Mouse (Mus musculus) CH12.LX (cell line): Measurements from ENCODE around the gene Rpl35a.

ENCODE experiments used
- CTCF ChIP-seq, 2 experiments: IDR thresholded peaks in 1 of 2; conservative IDR thresholded peaks in 1 of 2; 2 replicates each; pipeline ENCODE4 v1.5.1; 2011 to 2012; ENCODE audit warnings: low read depth in 2 of 2, low read length in 2 of 2, improper control_type of control experiment in 1 of 2, inconsistent platforms in 1 of 2, mild to moderate bottlenecking in 1 of 2, moderate library complexity in 1 of 2
- E2F4 ChIP-seq: IDR thresholded peaks from 2 replicates; pipeline ENCODE4 v1.6.1; 2011; ENCODE audit warnings: low read depth, low read length, improper control_type of control experiment; ENCODE audit not compliant: insufficient replicate concordance
- EP300 ChIP-seq: IDR thresholded peaks from 2 replicates; pipeline ENCODE4 v1.6.1; 2011; ENCODE audit warnings: low read length, improper control_type of control experiment
- ETS1 ChIP-seq: conservative IDR thresholded peaks from 2 replicates; pipeline ENCODE4 v1.6.1; 2012; ENCODE audit warnings: low read depth, mild to moderate bottlenecking, inconsistent platforms, low read length, improper control_type of control experiment, moderate library complexity
- GABPA ChIP-seq: IDR thresholded peaks from 2 replicates; pipeline ENCODE4 v1.6.1; 2012; ENCODE audit warnings: low read depth, low read length, improper control_type of control experiment, inconsistent platforms; ENCODE audit not compliant: insufficient replicate concordance
- HCFC1 ChIP-seq: IDR thresholded peaks from 2 replicates; pipeline ENCODE4 v1.6.1; 2012; ENCODE audit warnings: low read depth, mild to moderate bottlenecking, inconsistent platforms, low read length, improper control_type of control experiment
- IRF4 ChIP-seq: IDR thresholded peaks from 2 replicates; pipeline ENCODE4 v1.6.1; 2014; ENCODE audit warnings: low read depth, mild to moderate bottlenecking, inconsistent platforms, low read length, improper control_type of control experiment
- MEF2A ChIP-seq: IDR thresholded peaks from 2 replicates; pipeline ENCODE4 v1.6.1; 2014; ENCODE audit warnings: low read depth, mild to moderate bottlenecking, inconsistent platforms, low read length, improper control_type of control experiment, borderline replicate concordance
- MXI1 ChIP-seq: IDR thresholded peaks from 2 replicates; pipeline ENCODE4 v1.6.1; 2011; ENCODE audit warnings: mild to moderate bottlenecking, low read depth, low read length, improper control_type of control experiment
- POLR2A ChIP-seq: IDR thresholded peaks from 2 replicates; pipeline ENCODE4 v1.6.1; 2011; ENCODE audit warnings: low read depth, mild to moderate bottlenecking, improper control_type of control experiment, low read length
- POLR2AphosphoS2 ChIP-seq: IDR thresholded peaks from 2 replicates; pipeline ENCODE4 v1.6.1; 2011; ENCODE audit warnings: low read depth, low read length, improper control_type of control experiment
- TCF12 ChIP-seq: IDR thresholded peaks from 2 replicates; pipeline ENCODE4 v1.6.1; 2014; ENCODE audit warnings: low read depth, mild to moderate bottlenecking, inconsistent platforms, low read length, improper control_type of control experiment
- ZC3H11A ChIP-seq: IDR thresholded peaks from 2 replicates; pipeline ENCODE4 v1.6.1; 2012; ENCODE audit warnings: low read depth, mild to moderate bottlenecking, inconsistent platforms, low read length, improper control_type of control experiment
- ZKSCAN1 ChIP-seq: IDR thresholded peaks from 2 replicates; pipeline ENCODE4 v1.6.1; 2012; ENCODE audit warnings: low read depth, inconsistent platforms, low read length, improper control_type of control experiment, borderline replicate concordance

GRCm38 (mm10) chr16:33077069-33077627, 20.9 kb downstream of the Rpl35a start:
- no peak for TF ChIP-seq CTCF (conservative IDR thresholded peaks at IDR 0.05 in 1 of 2, IDR thresholded peaks at IDR 0.05 in 1 of 2; ENCODE audit: low read depth in 2 of 2, low read length in 2 of 2)
- no peak for TF ChIP-seq POLR2A
- no peak for TF ChIP-seq TCF12
- TF ChIP-seq EP300, result peak; percentile 70
- no peak for TF ChIP-seq POLR2AphosphoS2
- TF ChIP-seq IRF4, result no peak
- TF ChIP-seq ZC3H11A, result no peak
- peak; percentile 79 for TF ChIP-seq ZKSCAN1
- no peak for TF ChIP-seq ETS1
- no peak for TF ChIP-seq MEF2A
- TF ChIP-seq MXI1, result no peak
- no peak for TF ChIP-seq GABPA
- no peak for TF ChIP-seq HCFC1
- no peak for TF ChIP-seq E2F4
